Comparison of ENCODE assay signal across 9 mouse cellular contexts in the genomic region with DNA sequence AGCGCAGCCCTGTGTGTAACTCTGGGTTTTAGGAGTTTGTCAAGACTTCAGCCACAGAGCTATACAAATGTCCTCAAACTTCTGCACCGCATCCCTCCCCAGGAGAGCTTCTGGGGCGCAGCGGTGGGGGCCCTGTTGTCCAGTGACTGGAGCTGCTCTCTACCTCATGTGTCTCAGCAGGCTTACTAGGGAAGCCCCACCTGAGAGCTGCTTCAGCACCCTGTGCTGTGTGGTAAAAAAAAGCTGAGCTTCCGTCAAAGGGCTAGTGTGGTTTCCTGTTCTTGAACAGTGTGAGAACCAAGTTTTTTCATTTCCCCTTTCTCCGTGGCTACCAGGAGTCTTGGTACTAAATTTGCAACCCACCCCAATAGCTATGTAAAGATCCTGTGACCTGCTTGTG. TPM values are rescaled to one million over a fixed set of nuclear protein-coding genes. Genes with fewer than 3 reads are reported as not detected.
DNase-seq lines count a peak whose midpoint lies in the region; ATAC-seq and TF ChIP-seq lines count a peak whose summit lies in the region.
"Had no signal": no experiment of that assay in that cellular context is flagged by ENCODE, and none has a peak within 500 bp of the region (broad histone marks: within the 10 kb centered on the region; RNA-seq: fewer than 3 reads in every experiment).

No protein-coding gene starts in this region.

- no peak for TF ChIP-seq CTCF in liver, embryonic 14.5 days (IDR thresholded peaks at IDR 0.05; ENCODE audit: low read depth)
- TF ChIP-seq CTCF in cerebellum, adult 2 months (IDR thresholded peaks at IDR 0.05; ENCODE audit: borderline replicate concordance, insufficient read depth, low read depth, low read length), result no peak

- no peaks in the 10 kb centered on the region for H3K9me3 ChIP-seq in liver, embryonic 14.5 days (ENCODE audit: control insufficient read depth, low read length)
- H3K9me3 ChIP-seq in stomach, embryonic 15.5 days, result no peaks in the 10 kb centered on the region
- no peaks in the 10 kb centered on the region for H3K9me3 ChIP-seq in hindbrain, embryonic 12.5 days (replicated peaks)

- H3K27ac ChIP-seq in liver, embryonic 14.5 days, result peak overlapping the region; percentile 100
- H3K27ac ChIP-seq in stomach, embryonic 15.5 days, result peak overlapping the region; percentile 93
- no peak overlapping the region for H3K27ac ChIP-seq in cerebellum, adult 2 months (ENCODE audit: insufficient read depth, low read length)
- no peak overlapping the region for H3K27ac ChIP-seq in hindbrain, embryonic 12.5 days
- H3K27ac ChIP-seq: heart, adult 2 months had no signal

- DNase-seq in heart, adult 9 months (ENCODE audit: low spot score in 2 of 2), result peak; percentile 35 to 69
- DNase-seq in heart, postnatal 36 days, result no peak
- DNase-seq in c-Kit-positive CD71-negative TER-119-negative erythroid progenitor cells, embryonic 14.5 days (ENCODE audit: low read depth), result peak; percentile 70
- DNase-seq in liver, embryonic 14.5 days (ENCODE audit: low read depth in 3 of 3, low spot score in 3 of 3), result no peak
- DNase-seq in cerebellum, adult 2 months, result no peak
- no peak for DNase-seq in layer of hippocampus, adult 9-11 months

- WGBS in liver, embryonic 14.5 days (ENCODE audit: insufficient replicate concordance), result 8% methylated on average over 6 of the region's 6 CpGs
- 71% methylated on average over 6 of the region's 6 CpGs for WGBS in stomach, embryonic 15.5 days
- WGBS in cerebellum, adult 2 months, result 87% methylated on average over 6 of the region's 6 CpGs
- WGBS in hindbrain, embryonic 12.5 days, result 79% methylated on average over 6 of the region's 6 CpGs

- TF ChIP-seq EP300 in liver, embryonic 14.5 days (IDR thresholded peaks at IDR 0.05; ENCODE audit: low read depth), result no peak

- intact Hi-C loops in heart, postnatal 36 days (cut with DNase I), result loop anchor here (10.0 kb wide), 1 partner anchor 415 kb away; a partner anchor contains a TSS

- ATAC-seq in liver, embryonic 14.5 days (ENCODE audit: insufficient read depth), result no peak
- no peak for ATAC-seq in stomach, embryonic 15.5 days (ENCODE audit: insufficient read depth, low FRiP score, low read depth)
- no peak for ATAC-seq in hindbrain, embryonic 12.5 days (ENCODE audit: low FRiP score)

- H3K9ac ChIP-seq in liver, embryonic 14.5 days (replicated peaks), result peak overlapping the region; percentile 85
- no peak overlapping the region for H3K9ac ChIP-seq in stomach, embryonic 15.5 days
- no peak overlapping the region for H3K9ac ChIP-seq in hindbrain, embryonic 12.5 days

- peaks cover 23% of the 10 kb centered on the region for H3K36me3 ChIP-seq in liver, embryonic 14.5 days (replicated peaks; ENCODE audit: control insufficient read depth, insufficient read depth, low read depth)
- peaks cover 3% of the 10 kb centered on the region; the same call in 1 of the 2 replicates for H3K36me3 ChIP-seq in stomach, embryonic 15.5 days
- H3K36me3 ChIP-seq in hindbrain, embryonic 12.5 days, result peaks cover 12% of the 10 kb centered on the region

- peak overlapping the region; percentile 87 for H3K4me2 ChIP-seq in liver, embryonic 14.5 days (ENCODE audit: low read depth)
- H3K4me2 ChIP-seq in stomach, embryonic 15.5 days, result no peak overlapping the region
- H3K4me2 ChIP-seq in hindbrain, embryonic 12.5 days (replicated peaks), result no peak overlapping the region

- peaks cover 70 to 75% of the 10 kb centered on the region in 2 experiments for H3K4me1 ChIP-seq in liver, embryonic 14.5 days (replicated peaks; ENCODE audit: control insufficient read depth in 2 of 2, insufficient read depth in 2 of 2, low read length in 1 of 2)
- H3K4me1 ChIP-seq in stomach, embryonic 15.5 days, result peaks cover 46% of the 10 kb centered on the region
- H3K4me1 ChIP-seq in cerebellum, adult 2 months (ENCODE audit: control insufficient read depth, insufficient read depth, low read length), result peaks cover 23% of the 10 kb centered on the region
- peaks cover 42% of the 10 kb centered on the region for H3K4me1 ChIP-seq in hindbrain, embryonic 12.5 days

- no peaks in the 10 kb centered on the region for H3K27me3 ChIP-seq in liver, embryonic 14.5 days (ENCODE audit: control insufficient read depth, insufficient read depth, low read length)
- H3K27me3 ChIP-seq in stomach, embryonic 15.5 days (replicated peaks), result no peaks in the 10 kb centered on the region
- H3K27me3 ChIP-seq in cerebellum, adult 2 months (ENCODE audit: control insufficient read depth, insufficient read depth, low read length), result no peaks in the 10 kb centered on the region
- no peaks in the 10 kb centered on the region for H3K27me3 ChIP-seq in hindbrain, embryonic 12.5 days

- TF ChIP-seq POLR2A in cerebellum, adult 2 months (IDR thresholded peaks at IDR 0.05; ENCODE audit: borderline replicate concordance, insufficient read depth, low read length), result no peak

- H3K4me3 ChIP-seq in liver, embryonic 14.5 days (ENCODE audit: insufficient read depth in 1 of 2, low read depth in 2 of 2, low read length in 2 of 2), result peak overlapping the region; percentile 40 to 41
- no peak overlapping the region for H3K4me3 ChIP-seq in stomach, embryonic 15.5 days (replicated peaks)
- H3K4me3 ChIP-seq in cerebellum, adult 2 months (replicated peaks; ENCODE audit: insufficient read depth, low read depth, low read length), result no peak overlapping the region
- H3K4me3 ChIP-seq in hindbrain, embryonic 12.5 days, result no peak overlapping the region
- H3K4me3 ChIP-seq: heart, adult 2 months had no signal

RNA-seq across cellular contexts. Expression of a gene that starts 22.9 kb away (rescaled TPM):
- 10 to 100 TPM; 15.6 to 16.3 TPM for total RNA-seq in heart, postnatal 36 days (2021)
- 43.1 and 45.9 TPM in 2 replicates for polyA plus RNA-seq in liver, embryonic 14.5 days (2012; rRNA removed)
- 90.6 and 94.2 TPM in 2 replicates for polyA plus RNA-seq in liver, embryonic 14.5 days (2014; fragmentation: Nextera tagmentation; extraction: Ambion mirVana)
- polyA plus RNA-seq in stomach, embryonic 15.5 days (2015; fragmentation: Nextera tagmentation; extraction: Ambion mirVana), result 157 and 158 TPM in 2 replicates
- polyA plus RNA-seq in cerebellum, adult 2 months (2012; rRNA removed), result 40.1 and 45.0 TPM in 2 replicates
- polyA plus RNA-seq in hindbrain, embryonic 12.5 days (2016; fragmentation: Nextera tagmentation; extraction: Ambion mirVana), result 37.5 and 40.5 TPM in 2 replicates

RNA-seq across cellular contexts. Expression of a gene that starts 23.0 kb away (rescaled TPM):
- 1 to 10 TPM; 1.5 to 1.8 TPM for total RNA-seq in heart, postnatal 36 days (2021)
- polyA plus RNA-seq in liver, embryonic 14.5 days (2012; rRNA removed), result 1.3 TPM in 2 replicates
- polyA plus RNA-seq in liver, embryonic 14.5 days (2014; fragmentation: Nextera tagmentation; extraction: Ambion mirVana), result 1.1 and 1.2 TPM in 2 replicates
- 5.2 and 5.3 TPM in 2 replicates for polyA plus RNA-seq in stomach, embryonic 15.5 days (2015; fragmentation: Nextera tagmentation; extraction: Ambion mirVana)
- polyA plus RNA-seq in cerebellum, adult 2 months (2012; rRNA removed), result 3.9 and 4.1 TPM in 2 replicates
- polyA plus RNA-seq in hindbrain, embryonic 12.5 days (2016; fragmentation: Nextera tagmentation; extraction: Ambion mirVana), result 4.6 and 4.9 TPM in 2 replicates

RNA-seq across cellular contexts. Expression of a gene that starts 23.0 kb away (rescaled TPM):
- total RNA-seq in heart, postnatal 36 days (2021), result 10 to 100 TPM; 12.1 to 12.4 TPM
- 6.1 and 6.4 TPM in 2 replicates for polyA plus RNA-seq in liver, embryonic 14.5 days (2012; rRNA removed)
- 8.5 and 9.9 TPM in 2 replicates for polyA plus RNA-seq in liver, embryonic 14.5 days (2014; fragmentation: Nextera tagmentation; extraction: Ambion mirVana)
- 22.1 and 23.8 TPM in 2 replicates for polyA plus RNA-seq in stomach, embryonic 15.5 days (2015; fragmentation: Nextera tagmentation; extraction: Ambion mirVana)
- 10.7 and 11.5 TPM in 2 replicates for polyA plus RNA-seq in cerebellum, adult 2 months (2012; rRNA removed)
- 20.9 and 21.1 TPM in 2 replicates for polyA plus RNA-seq in hindbrain, embryonic 12.5 days (2016; fragmentation: Nextera tagmentation; extraction: Ambion mirVana)

RNA-seq across cellular contexts. Expression of a gene that starts 36.5 kb away (rescaled TPM):
- total RNA-seq in heart, postnatal 36 days (2021), result under 1 TPM; 0.14 to 0.53 TPM
- polyA plus RNA-seq in liver, embryonic 14.5 days (2012; rRNA removed), result 0.11 and 0.23 TPM in 2 replicates
- 0.18 and 0.20 TPM in 2 replicates for polyA plus RNA-seq in liver, embryonic 14.5 days (2014; fragmentation: Nextera tagmentation; extraction: Ambion mirVana)
- polyA plus RNA-seq in stomach, embryonic 15.5 days (2015; fragmentation: Nextera tagmentation; extraction: Ambion mirVana), result 1.1 and 1.6 TPM in 2 replicates
- 0.69 and 0.98 TPM in 2 replicates for polyA plus RNA-seq in cerebellum, adult 2 months (2012; rRNA removed)
- 2.0 and 2.7 TPM in 2 replicates for polyA plus RNA-seq in hindbrain, embryonic 12.5 days (2016; fragmentation: Nextera tagmentation; extraction: Ambion mirVana)

RNA-seq across cellular contexts. Expression of a gene that starts 51.3 kb away (rescaled TPM):
- total RNA-seq in heart, postnatal 36 days (2021), result 10 to 100 TPM; 26.7 to 29.0 TPM
- 14.2 and 21.4 TPM in 2 replicates for polyA plus RNA-seq in liver, embryonic 14.5 days (2012; rRNA removed)
- 26.7 and 28.3 TPM in 2 replicates for polyA plus RNA-seq in liver, embryonic 14.5 days (2014; fragmentation: Nextera tagmentation; extraction: Ambion mirVana)
- 47.3 and 52.0 TPM in 2 replicates for polyA plus RNA-seq in stomach, embryonic 15.5 days (2015; fragmentation: Nextera tagmentation; extraction: Ambion mirVana)
- polyA plus RNA-seq in cerebellum, adult 2 months (2012; rRNA removed), result 67.1 and 70.8 TPM in 2 replicates
- 55.0 and 55.1 TPM in 2 replicates for polyA plus RNA-seq in hindbrain, embryonic 12.5 days (2016; fragmentation: Nextera tagmentation; extraction: Ambion mirVana)

Comparison
In these comparisons a context has a peak if more than half of its experiments do, and no peak if none do; other contexts are left out.
1. DNase-seq: peak in heart, adult 9 months (2 of 2) and c-Kit-positive CD71-negative TER-119-negative erythroid progenitor cells, embryonic 14.5 days (single experiment); none in heart, postnatal 36 days (0 of 2), liver, embryonic 14.5 days (0 of 3), cerebellum, adult 2 months (0 of 2) and layer of hippocampus, adult 9-11 months (single experiment).
2. H3K27ac ChIP-seq: peak in liver, embryonic 14.5 days (single experiment) and stomach, embryonic 15.5 days (single experiment); none in cerebellum, adult 2 months (single experiment) and hindbrain, embryonic 12.5 days (single experiment).
3. H3K4me3 ChIP-seq: peak in liver, embryonic 14.5 days (2 of 2); none in stomach, embryonic 15.5 days (single experiment), cerebellum, adult 2 months (single experiment) and hindbrain, embryonic 12.5 days (single experiment).